Mouse (Mus musculus): ENCODE measurements at regions not wholly inside any gene's neighbourhood (a gene's known extent, or its start where the extent isn't known, plus 50 kb on each side); places are given as distances from the start of the nearest gene placed in this dataset.
"Not testable (repeated sequence)": the region's sequence is repeated elsewhere in the genome, so short reads cannot be mapped to it uniquely, and the experiment has no call there.

DNA sequence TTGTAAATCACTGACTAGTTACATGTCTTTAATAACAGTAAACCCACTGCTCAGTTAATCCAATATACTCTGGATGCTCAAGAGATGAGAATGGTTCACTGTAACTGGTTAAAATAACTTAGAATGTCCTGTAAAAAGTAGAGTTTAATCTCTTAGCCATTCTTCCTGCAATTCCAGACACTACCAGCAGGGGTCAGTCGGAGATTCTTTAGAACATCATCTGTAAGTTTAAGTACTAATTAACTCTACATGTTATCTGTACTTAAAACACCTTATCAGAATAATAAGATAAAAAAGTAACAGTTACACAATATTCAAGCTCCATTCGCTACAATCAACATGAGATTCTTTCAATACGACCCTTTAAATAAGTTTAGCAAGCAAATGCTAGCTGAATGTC is 58.7 kb upstream of the Olig3 start:
- WGBS = 60% methylated on average over 3 of the region's 3 CpGs

DNA sequence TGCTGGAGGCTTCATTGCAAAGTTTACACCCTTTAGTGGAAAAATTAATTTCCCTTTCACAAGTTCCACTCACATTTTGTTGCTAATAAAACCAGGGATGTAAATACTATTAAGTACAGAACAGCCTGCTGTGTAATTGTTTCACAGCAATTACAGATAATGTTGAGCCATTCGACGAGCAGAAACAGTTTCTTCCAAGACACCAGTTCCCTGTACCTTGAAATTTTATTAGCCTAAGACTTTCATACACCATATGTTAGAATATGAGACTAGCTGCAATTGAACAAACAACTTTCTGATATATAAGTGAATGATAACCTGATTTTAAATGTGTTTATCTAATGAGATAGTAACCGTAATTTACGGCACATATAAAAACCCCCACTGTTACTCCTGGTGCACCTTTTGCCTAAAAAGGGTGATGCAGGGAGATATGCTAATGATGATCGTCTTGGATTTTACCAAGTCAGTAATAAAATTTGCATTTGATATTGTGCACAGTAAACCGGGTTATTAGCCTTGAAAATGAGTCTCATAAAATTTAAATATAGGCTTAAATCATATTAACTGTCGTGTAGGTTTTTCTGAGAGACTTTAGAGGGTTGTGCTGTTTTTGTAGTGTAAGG is 60.8 kb upstream of the Olig3 start:
- Histone ChIP-seq H3K9ac (no peak overlapping the region), H3K4me3 (no peak overlapping the region), H3K4me1 (replicated peaks) (no peaks in the 10 kb centered on the region), H3K27me3 (no peaks in the 10 kb centered on the region), H3K4me2 (no peak overlapping the region), H3K36me3 (no peaks in the 10 kb centered on the region), H3K27ac (replicated peaks) (no peak overlapping the region), H3K9me3 (no peaks in the 10 kb centered on the region)
- ATAC-seq (ENCODE audit: low FRiP score, low read depth) = no peak
- WGBS = 67% methylated on average over 7 of the region's 7 CpGs

More for the DNA sequence above, 58.7 kb upstream of the Olig3 start:
- H3K27me3 ChIP-seq = no peaks in the 10 kb centered on the region
- H3K9me3 ChIP-seq = no peaks in the 10 kb centered on the region
- ATAC-seq (ENCODE audit: low FRiP score, low read depth) = no peak
- H3K4me2 ChIP-seq = no peak overlapping the region
- H3K9ac ChIP-seq = no peak overlapping the region
- H3K27ac ChIP-seq (replicated peaks) = no peak overlapping the region
- H3K4me1 ChIP-seq (replicated peaks) = no peaks in the 10 kb centered on the region
- H3K36me3 ChIP-seq = no peaks in the 10 kb centered on the region
- H3K4me3 ChIP-seq = no peak overlapping the region

DNA sequence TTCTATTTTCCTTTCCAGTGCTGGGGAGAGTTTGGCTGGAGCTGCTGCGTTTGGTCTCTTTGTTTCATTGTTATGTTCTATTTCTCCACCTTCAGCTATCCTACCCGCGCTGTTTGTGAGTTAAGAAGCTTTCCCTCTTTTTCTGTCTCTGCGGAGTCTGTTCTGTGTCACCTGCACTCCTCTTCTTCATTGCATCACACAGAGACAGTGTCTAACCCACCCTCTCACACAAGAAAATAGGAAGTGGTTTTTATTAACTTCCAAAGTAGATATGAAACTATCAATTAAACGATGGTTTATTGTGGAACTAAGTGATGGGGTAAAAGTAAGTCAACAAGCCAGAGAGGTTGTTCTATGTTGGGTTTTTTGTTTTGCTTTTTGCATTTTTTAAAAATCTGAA is 64.9 kb upstream of the Olig3 start:
- WGBS = 76% methylated on average over 5 of the region's 5 CpGs
- no peak for ATAC-seq (ENCODE audit: low FRiP score, low read depth)
- H3K4me3 ChIP-seq = no peak overlapping the region
- no peaks in the 10 kb centered on the region for H3K9me3 ChIP-seq
- H3K27me3 ChIP-seq = no peaks in the 10 kb centered on the region
- H3K27ac ChIP-seq (replicated peaks) = no peak overlapping the region
- H3K36me3 ChIP-seq = no peaks in the 10 kb centered on the region
- H3K4me1 ChIP-seq (replicated peaks) = no peaks in the 10 kb centered on the region
- H3K9ac ChIP-seq = no peak overlapping the region
- no peak overlapping the region for H3K4me2 ChIP-seq

DNA sequence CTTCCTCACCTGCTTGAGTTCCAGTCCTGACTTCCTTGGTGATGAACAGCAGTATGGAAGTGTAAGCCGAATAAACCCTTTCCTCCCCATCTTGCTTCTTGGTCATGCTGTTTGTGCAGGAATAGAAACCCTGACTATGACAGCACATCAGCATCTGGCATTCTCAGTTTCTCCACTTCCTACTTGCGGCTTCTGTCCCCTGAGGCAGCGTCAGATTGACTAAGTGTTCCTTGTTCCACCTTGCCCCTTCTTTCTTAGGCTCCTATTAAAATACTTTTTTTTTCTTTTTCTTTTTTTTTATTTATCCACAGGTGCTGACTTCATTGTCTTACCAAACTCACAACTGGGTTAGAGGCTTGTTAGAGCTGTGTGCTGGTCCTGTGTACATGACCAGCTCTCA is 65.3 kb upstream of the Olig3 start:
- H3K36me3 ChIP-seq; H3K4me3 ChIP-seq; H3K4me1 ChIP-seq (replicated peaks); H3K9me3 ChIP-seq; H3K9ac ChIP-seq; H3K4me2 ChIP-seq; H3K27ac ChIP-seq (replicated peaks); ATAC-seq (ENCODE audit: low FRiP score, low read depth); H3K27me3 ChIP-seq: not testable (repeated sequence)
- WGBS = 89% methylated on average over 3 of the region's 3 CpGs

DNA sequence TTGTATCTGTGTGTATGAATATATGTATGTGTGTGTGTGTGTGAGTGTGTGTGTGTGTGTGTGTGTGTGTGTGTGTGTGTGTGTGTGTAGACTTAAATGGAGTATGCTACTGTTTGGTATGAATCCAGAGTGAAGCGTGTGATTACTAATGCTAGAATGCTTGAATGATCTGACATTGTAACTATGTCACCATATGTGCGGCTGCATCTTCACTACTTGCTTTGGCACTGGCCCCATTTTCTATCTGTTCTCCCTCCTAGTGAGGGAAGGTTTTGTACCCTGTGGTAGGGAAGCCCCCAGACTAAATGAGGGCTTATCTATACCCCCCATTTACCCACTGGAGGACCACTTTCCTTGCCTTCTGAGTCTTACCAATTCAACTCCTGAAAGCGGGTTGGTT is 74.2 kb upstream of the Olig3 start:
- no peaks in the 10 kb centered on the region for H3K9me3 ChIP-seq
- H3K36me3 ChIP-seq = no peaks in the 10 kb centered on the region
- no peak overlapping the region for H3K27ac ChIP-seq (replicated peaks)
- ATAC-seq (ENCODE audit: low FRiP score, low read depth) = no peak
- H3K9ac ChIP-seq = no peak overlapping the region
- 62% methylated on average over 3 of the region's 3 CpGs for WGBS
- no peak overlapping the region for H3K4me3 ChIP-seq
- H3K27me3 ChIP-seq = no peaks in the 10 kb centered on the region
- no peak overlapping the region for H3K4me2 ChIP-seq
- peaks cover 2% of the 10 kb centered on the region; the same call in 1 of the 2 replicates for H3K4me1 ChIP-seq (replicated peaks)

DNA sequence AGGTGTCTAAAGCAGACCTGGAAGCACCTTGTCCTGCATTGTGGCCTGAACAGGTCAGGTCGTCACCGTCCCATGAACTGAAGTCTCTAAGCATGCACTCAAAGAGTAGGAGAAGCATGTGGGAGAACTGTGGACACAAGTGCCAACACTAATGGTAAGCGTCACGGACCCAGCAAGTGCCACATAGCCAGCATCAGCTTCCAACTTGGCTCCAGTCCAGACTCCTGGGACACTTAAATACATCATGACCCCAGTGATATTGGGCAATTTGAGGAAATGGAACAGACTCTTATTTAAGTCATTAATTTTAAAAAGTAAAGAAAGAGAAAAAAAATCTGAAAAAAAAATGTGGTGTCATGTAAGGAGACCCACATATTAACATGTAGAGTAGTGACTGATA is 75.3 kb upstream of the Olig3 start:
- Histone ChIP-seq H3K4me1 (replicated peaks) (peaks cover 5% of the 10 kb centered on the region; the same call in 1 of the 2 replicates), H3K4me3 (no peak overlapping the region), H3K9ac (no peak overlapping the region), H3K27ac (replicated peaks) (no peak overlapping the region), H3K4me2 (no peak overlapping the region), H3K27me3 (no peaks in the 10 kb centered on the region), H3K36me3 (no peaks in the 10 kb centered on the region), H3K9me3 (no peaks in the 10 kb centered on the region)
- ATAC-seq (ENCODE audit: low FRiP score, low read depth) = no peak
- WGBS = 77% methylated on average over 4 of the region's 4 CpGs

DNA sequence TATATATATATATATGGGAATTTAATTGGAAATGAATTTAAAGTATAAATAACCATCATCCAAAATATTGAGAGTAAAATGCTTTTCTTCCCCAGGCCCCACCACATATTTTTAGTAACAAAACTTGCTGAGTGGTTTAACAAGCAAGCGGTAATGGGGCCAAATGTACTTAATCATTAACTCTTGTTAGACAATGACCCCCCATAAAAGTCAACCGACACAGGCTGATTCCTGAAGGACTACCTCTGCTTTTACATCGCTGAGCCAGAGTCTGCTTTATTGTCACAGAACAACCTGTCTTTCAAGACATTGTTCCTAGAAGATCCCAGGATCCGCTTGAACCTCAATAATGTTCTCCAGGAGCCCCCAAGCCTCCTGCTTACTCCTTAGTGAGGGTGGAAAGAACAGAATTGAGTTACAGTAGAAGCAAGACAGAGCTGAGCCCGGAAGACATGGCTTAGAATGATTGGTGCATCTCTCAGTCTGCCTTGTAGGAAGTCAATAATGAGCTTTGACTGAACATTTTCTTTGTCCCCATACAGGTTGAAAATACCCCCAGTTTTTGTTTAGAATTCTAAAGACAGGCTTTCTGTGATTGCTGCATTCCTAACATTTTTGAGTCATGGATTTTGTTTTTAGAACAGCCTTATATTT is 78.0 kb upstream of the Olig3 start:
- H3K4me3 ChIP-seq = no peak overlapping the region
- H3K4me1 ChIP-seq (replicated peaks) = peaks cover 5% of the 10 kb centered on the region; the same call in 1 of the 2 replicates
- no peaks in the 10 kb centered on the region for H3K27me3 ChIP-seq
- H3K9ac ChIP-seq = no peak overlapping the region
- H3K27ac ChIP-seq (replicated peaks) = no peak overlapping the region
- 57% methylated on average over 5 of the region's 5 CpGs for WGBS
- ATAC-seq (ENCODE audit: low FRiP score, low read depth) = no peak
- no peak overlapping the region for H3K4me2 ChIP-seq
- H3K9me3 ChIP-seq = no peaks in the 10 kb centered on the region
- no peaks in the 10 kb centered on the region for H3K36me3 ChIP-seq

DNA sequence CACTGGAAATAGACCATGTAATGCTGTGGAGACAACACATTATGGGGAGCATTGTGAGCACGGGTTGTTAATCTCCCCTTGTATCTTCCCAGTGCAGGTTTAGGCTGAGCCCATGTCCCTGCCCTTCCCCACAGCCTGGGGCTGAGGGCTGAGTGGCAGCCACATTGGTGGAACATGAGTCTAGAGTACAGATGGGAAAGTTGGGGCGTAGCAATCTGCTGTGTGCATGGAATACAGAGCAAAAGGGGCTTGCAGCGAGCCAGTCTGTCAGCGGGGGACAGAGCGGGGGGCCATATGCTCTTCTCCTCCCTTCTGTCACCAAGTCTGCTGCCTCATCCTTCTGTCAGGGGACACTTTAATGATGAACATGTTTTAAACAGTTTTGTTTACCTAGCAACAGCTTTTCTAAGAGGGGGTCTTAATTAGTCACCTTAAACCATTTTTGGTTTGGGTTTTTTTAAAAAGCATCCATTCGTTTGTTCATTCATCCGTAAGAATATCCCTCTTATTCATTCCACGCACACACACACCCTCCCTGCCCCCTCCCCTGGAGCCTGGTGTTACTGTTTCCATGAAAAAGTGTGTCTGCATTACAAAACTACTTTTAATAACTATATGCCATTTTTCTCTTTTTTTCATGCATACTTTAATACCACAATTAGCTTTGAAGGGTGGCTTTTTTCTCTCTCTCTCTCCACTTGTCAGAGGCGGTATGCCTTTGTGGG is 79.1 kb upstream of the Olig3 start:
- Histone ChIP-seq H3K4me3 (no peak overlapping the region), H3K27ac (replicated peaks) (no peak overlapping the region), H3K4me1 (replicated peaks) (peaks cover 5% of the 10 kb centered on the region; the same call in 1 of the 2 replicates), H3K36me3 (no peaks in the 10 kb centered on the region), H3K9ac (no peak overlapping the region), H3K4me2 (no peak overlapping the region), H3K9me3 (no peaks in the 10 kb centered on the region), H3K27me3 (no peaks in the 10 kb centered on the region)
- 25% methylated on average over 9 of the region's 9 CpGs for WGBS
- peak; percentile 85 for ATAC-seq (ENCODE audit: low FRiP score, low read depth)

DNA sequence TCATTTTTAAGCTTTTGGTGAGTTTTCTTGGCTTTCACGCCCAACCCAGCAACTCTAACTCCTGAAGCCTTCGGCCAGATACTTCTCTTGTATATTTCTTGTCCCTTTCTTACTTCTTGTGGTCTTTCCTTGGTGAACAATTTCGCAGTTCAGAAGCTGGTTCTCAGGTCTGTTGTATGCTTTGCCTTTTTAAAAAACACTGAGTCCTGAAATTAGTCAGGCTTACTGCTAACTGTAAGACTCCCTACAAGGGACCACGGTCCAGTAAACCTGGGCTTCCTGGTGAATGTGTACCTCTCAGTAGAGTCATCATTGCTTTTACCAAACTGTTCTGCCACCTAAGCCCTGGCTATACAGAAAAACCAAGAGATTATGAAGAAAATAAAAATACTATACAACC is 81.3 kb upstream of the Olig3 start:
- H3K9ac ChIP-seq = no peak overlapping the region
- H3K9me3 ChIP-seq = no peaks in the 10 kb centered on the region

DNA sequence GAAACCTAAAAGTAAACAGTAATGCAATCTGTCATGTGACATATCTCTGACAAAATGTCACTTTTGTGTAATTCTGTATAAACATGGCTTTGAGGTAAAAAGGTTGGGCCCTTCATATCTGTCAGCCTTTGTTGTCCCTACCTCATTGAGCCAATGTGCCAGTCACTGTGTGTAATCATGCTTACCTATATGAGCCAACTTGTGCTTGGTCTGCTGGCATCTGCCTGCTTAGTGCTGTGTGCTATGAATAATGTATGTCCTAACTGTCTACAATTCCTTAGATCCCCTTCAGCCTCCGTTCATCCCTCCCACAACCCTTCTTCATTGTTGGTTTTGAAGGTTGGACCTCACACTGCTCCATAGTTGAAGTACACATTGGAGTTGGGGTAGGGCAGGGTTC is 86.9 kb upstream of the Olig3 start:
- no peak overlapping the region for H3K9ac ChIP-seq
- H3K27ac ChIP-seq (replicated peaks) = no peak overlapping the region
- no peaks in the 10 kb centered on the region for H3K9me3 ChIP-seq
- no peaks in the 10 kb centered on the region for H3K27me3 ChIP-seq
- no peak for ATAC-seq (ENCODE audit: low FRiP score, low read depth)
- no peak overlapping the region for H3K4me2 ChIP-seq
- 52% methylated on average over 1 of the region's 1 CpGs for WGBS
- H3K4me3 ChIP-seq = no peak overlapping the region
- no peaks in the 10 kb centered on the region for H3K36me3 ChIP-seq
- no peaks in the 10 kb centered on the region for H3K4me1 ChIP-seq (replicated peaks)

More for the DNA sequence above, 81.3 kb upstream of the Olig3 start:
- Histone ChIP-seq H3K4me3 (no peak overlapping the region), H3K36me3 (no peaks in the 10 kb centered on the region), H3K27me3 (no peaks in the 10 kb centered on the region), H3K4me1 (replicated peaks) (peaks cover 5% of the 10 kb centered on the region; the same call in 1 of the 2 replicates), H3K27ac (replicated peaks) (no peak overlapping the region), H3K4me2 (no peak overlapping the region)
- ATAC-seq (ENCODE audit: low FRiP score, low read depth) = no peak
- WGBS = 91% methylated on average over 4 of the region's 4 CpGs

DNA sequence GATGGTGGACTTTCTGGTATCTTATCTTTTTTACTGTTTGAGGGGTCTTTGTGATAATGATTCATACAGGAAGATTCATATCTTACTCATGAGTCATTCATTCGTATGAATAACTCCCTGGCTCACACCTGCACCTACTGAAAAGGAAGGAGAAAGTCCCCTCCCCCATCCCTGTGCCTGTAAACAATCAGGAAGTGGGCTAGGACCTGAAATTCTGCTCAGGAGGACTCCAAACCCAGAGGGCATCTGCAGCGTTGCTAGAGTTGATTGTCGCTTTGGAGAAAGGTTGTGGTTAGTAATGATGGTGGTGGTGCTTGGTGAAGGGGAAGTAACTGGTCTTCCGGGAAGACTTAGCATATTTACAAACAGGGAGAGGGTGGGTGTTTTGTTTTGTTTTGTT is 88.3 kb upstream of the Olig3 start:
- 73% methylated on average over 4 of the region's 4 CpGs for whole genome bisulfite sequencing
- ATAC-seq (ENCODE audit: low FRiP score, low read depth) = no peak
- no peaks in the 10 kb centered on the region for H3K27me3 ChIP-seq
- no peak overlapping the region for H3K4me3 ChIP-seq
- H3K9me3 ChIP-seq = no peaks in the 10 kb centered on the region
- H3K4me2 ChIP-seq = no peak overlapping the region
- H3K4me1 ChIP-seq (replicated peaks) = no peaks in the 10 kb centered on the region
- H3K9ac ChIP-seq = no peak overlapping the region
- no peaks in the 10 kb centered on the region for H3K36me3 ChIP-seq
- H3K27ac ChIP-seq (replicated peaks) = no peak overlapping the region

DNA sequence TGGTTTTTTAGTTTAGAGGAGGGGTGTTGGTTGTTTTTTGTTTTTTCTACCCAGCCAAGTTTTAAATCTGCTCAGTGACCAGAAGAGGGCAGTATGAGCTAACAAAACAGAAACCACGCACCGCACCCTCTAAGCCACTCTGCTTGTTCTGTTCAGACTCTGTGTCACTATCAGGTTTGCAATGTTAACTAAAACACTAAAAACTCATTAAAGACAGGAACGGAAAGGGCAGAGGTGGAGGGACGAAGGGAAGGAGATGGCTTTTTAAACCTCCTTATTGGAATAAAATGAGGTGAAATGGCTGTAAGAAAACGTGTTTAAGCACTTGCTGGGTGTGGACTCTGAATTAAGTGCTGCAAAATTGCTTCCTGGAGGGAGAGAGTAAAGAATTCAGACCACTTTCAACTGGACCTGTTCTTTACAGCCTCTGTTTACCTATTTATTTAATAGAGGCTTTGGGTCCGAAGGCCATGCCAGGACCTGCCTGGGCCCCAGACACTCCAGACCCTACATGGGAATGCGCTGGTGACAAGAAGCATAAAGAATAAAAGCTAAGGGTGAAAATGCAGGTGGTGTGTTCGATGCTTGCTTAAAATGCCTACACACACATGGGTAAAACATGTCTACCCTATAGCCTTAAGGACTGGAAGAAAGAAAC is 116.1 kb upstream of the Olig3 start:
- Histone ChIP-seq H3K4me3 (no peak overlapping the region), H3K27ac (replicated peaks) (no peak overlapping the region), H3K9ac (no peak overlapping the region), H3K9me3 (no peaks in the 10 kb centered on the region), H3K4me1 (replicated peaks) (no peaks in the 10 kb centered on the region; the same call in 1 of the 2 replicates), H3K4me2 (no peak overlapping the region), H3K27me3 (0 out of 2 replicates have a peak, but pooled peaks cover 13% of the 10 kb centered on the region), H3K36me3 (no peaks in the 10 kb centered on the region)
- peak; percentile 81 for ATAC-seq (ENCODE audit: low FRiP score, low read depth)
- 34% methylated on average over 8 of the region's 8 CpGs for WGBS

Measured in hindbrain, embryonic 15.5 days (tissue).